Mouse (Mus musculus): Measurements from ENCODE around the gene Zbtb16. TPM values are rescaled to one million over a fixed set of nuclear protein-coding genes. Genes with fewer than 3 reads are reported as not detected.

The Zbtb16 gene
- polyA plus RNA-seq, 1 experiment from 2014 or later: 5.3 TPM

DNA sequence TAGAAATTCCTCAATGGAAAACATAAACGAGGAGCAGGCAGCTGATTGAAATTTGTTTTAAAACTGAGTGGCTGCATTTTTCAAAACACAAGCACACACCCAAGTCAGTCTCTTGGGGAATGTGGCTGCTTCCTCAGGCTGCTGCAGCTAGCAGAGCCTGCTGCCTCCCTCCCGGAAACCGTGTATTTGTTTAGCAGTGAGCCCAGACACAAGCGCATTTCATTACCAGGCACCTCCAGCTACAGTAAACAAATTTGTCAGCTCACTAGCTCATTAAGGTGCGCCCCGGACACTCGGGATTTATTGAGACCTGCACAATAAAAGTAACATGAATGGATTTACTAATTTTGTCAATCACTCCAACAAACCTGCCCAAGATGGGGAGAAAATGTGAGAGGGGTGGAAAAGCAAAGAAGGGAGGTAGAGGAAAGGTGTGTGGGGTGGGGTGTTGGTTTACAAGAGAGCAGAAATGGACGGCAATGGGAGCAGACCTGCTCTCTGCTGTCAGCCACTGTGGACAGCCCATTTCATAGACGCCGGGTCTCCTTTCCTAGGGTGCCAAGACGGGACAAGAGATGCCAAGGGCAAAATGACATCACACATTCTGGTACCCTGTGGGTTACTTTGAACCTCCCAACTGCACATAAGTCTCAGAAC is 161.5 kb downstream of the Zbtb16 start:
- DNase-seq (ENCODE audit: low spot score): peak; percentile 39
- no peaks in the 10 kb centered on the region for H3K9me3 ChIP-seq (ENCODE audit: control insufficient read depth, low read length)
- 10% methylated on average over 11 of the region's 11 CpGs for WGBS
- H3K27ac ChIP-seq: peak overlapping the region; percentile 33; the same call in 1 of the 2 replicates
- no peak overlapping the region for H3K9ac ChIP-seq
- peaks cover 63% of the 10 kb centered on the region for H3K4me1 ChIP-seq (replicated peaks; ENCODE audit: control insufficient read depth, insufficient read depth, low read length)
- no peaks in the 10 kb centered on the region for H3K36me3 ChIP-seq (replicated peaks; ENCODE audit: control insufficient read depth, insufficient read depth)
- no peak for ATAC-seq (ENCODE audit: low FRiP score)
- no peak overlapping the region for H3K4me3 ChIP-seq (replicated peaks; ENCODE audit: low read length)
- H3K4me2 ChIP-seq (replicated peaks): no peak overlapping the region
- no peaks in the 10 kb centered on the region for H3K27me3 ChIP-seq (ENCODE audit: control insufficient read depth, insufficient read depth, low read length)

DNA sequence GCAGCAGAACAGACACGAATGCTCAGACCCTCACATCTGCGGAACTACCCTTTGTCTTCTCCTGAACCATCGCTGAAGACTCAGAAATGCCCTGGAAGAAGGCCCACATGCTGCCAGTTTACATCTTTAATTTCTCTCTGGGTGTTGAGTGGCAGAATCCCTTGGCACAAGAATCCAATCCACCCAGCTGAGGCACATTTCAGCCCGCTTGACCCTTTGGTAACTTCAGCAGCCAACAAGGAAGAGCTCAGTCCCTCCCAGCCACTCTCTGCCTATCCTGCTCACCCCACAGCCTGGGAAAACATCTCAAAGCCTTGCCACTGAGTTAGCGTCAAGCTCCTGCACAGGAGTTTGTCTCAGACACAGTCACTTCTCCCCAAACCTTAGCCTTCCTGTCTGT is 162.2 kb downstream of the Zbtb16 start:
- peak overlapping the region; percentile 9; the same call in 1 of the 2 replicates for H3K9ac ChIP-seq
- H3K4me1 ChIP-seq (replicated peaks; ENCODE audit: control insufficient read depth, insufficient read depth, low read length): peaks cover 56% of the 10 kb centered on the region
- H3K27ac ChIP-seq: peak overlapping the region; percentile 33
- WGBS: 26% methylated on average over 5 of the region's 5 CpGs
- H3K27me3 ChIP-seq (ENCODE audit: control insufficient read depth, insufficient read depth, low read length): no peaks in the 10 kb centered on the region
- no peak overlapping the region for H3K4me3 ChIP-seq (replicated peaks; ENCODE audit: low read length)
- H3K4me2 ChIP-seq (replicated peaks): no peak overlapping the region
- no peaks in the 10 kb centered on the region for H3K36me3 ChIP-seq (replicated peaks; ENCODE audit: control insufficient read depth, insufficient read depth)
- H3K9me3 ChIP-seq (ENCODE audit: control insufficient read depth, low read length): no peaks in the 10 kb centered on the region
- ATAC-seq (ENCODE audit: low FRiP score) (no peak), DNase-seq (ENCODE audit: low spot score) (no peak)

DNA sequence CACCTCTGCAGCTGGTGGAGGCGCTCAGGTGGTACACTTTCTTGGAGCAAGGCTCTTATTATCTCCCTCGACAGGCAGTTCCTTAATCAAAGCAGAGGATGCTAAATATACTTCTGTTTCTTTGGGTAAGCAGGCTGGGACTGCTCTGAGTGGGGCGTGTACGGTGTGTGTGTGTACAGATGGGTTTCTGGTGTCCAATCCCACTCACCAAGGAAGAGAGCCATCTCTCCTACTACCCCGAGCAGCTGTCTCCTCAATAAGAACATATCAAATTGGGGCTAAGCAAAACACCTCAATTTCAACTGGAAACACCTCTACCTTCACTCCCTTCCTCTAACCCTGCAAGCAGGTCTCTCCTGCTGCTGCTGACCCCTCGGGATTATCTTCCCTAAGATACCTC is 162.8 kb downstream of the Zbtb16 start:
- Histone ChIP-seq H3K9me3 (ENCODE audit: control insufficient read depth, low read length) (no peaks in the 10 kb centered on the region), H3K4me3 (replicated peaks; ENCODE audit: low read length) (no peak overlapping the region), H3K9ac (no peak overlapping the region), H3K4me2 (replicated peaks) (no peak overlapping the region), H3K36me3 (replicated peaks; ENCODE audit: control insufficient read depth, insufficient read depth) (no peaks in the 10 kb centered on the region), H3K27me3 (ENCODE audit: control insufficient read depth, insufficient read depth, low read length) (no peaks in the 10 kb centered on the region), H3K27ac (peak overlapping the region; percentile 33; the same call in 1 of the 2 replicates), H3K4me1 (replicated peaks; ENCODE audit: control insufficient read depth, insufficient read depth, low read length) (peaks cover 50% of the 10 kb centered on the region)
- WGBS: 66% methylated on average over 6 of the region's 6 CpGs
- DNase-seq (ENCODE audit: low spot score) (no peak), ATAC-seq (ENCODE audit: low FRiP score) (no peak)

DNA sequence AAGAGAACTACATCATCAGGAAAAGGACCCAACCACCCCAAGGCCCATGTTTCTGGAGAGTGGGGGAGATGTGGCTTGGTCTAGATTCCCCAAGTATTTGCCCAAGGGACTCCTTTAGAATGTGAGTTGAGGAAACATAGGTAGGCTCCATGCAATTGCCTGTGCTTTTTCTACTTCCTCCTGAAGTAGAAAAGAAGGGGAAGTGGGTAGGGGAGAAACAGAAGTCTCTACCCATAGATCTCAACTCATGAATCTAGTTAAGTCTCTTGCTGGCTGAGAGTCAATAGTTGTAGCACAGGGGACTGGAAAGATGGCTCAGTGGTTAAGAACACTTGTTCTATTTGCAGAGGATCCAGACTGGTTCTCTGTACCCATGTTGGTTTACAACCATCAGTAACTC is 164.2 kb downstream of the Zbtb16 start:
- Histone ChIP-seq H3K4me2 (replicated peaks) (no peak overlapping the region), H3K27me3 (ENCODE audit: control insufficient read depth, insufficient read depth, low read length) (no peaks in the 10 kb centered on the region)
- DNase-seq (ENCODE audit: low spot score): no peak

DNA sequence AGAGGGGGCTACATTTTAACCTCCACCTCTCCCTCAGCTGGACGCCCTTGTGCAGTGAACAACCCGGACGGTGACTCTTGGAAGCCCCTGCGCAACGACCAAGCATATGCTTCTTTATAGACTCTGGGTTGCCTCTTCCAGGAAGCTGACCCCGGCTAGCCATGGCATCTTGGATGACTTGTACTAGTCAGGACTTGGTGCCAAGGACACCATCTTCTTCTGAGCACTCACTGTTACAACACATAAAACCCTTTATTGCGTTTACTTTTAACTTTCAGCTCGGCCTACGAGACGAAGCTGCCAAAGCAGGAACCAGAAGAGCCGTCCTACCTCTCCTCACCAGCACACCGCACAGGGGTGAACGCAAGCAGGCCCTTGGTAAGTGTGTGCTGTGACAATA is 165.9 kb downstream of the Zbtb16 start:
- Histone ChIP-seq H3K9ac (no peak overlapping the region), H3K27me3 (ENCODE audit: control insufficient read depth, insufficient read depth, low read length) (no peaks in the 10 kb centered on the region), H3K4me1 (replicated peaks; ENCODE audit: control insufficient read depth, insufficient read depth, low read length) (peaks cover 26% of the 10 kb centered on the region), H3K9me3 (ENCODE audit: control insufficient read depth, low read length) (no peaks in the 10 kb centered on the region), H3K4me2 (replicated peaks) (no peak overlapping the region), H3K27ac (no peak overlapping the region; the same call in 1 of the 2 replicates), H3K4me3 (replicated peaks; ENCODE audit: low read length) (no peak overlapping the region), H3K36me3 (replicated peaks; ENCODE audit: control insufficient read depth, insufficient read depth) (no peaks in the 10 kb centered on the region)
- ATAC-seq (ENCODE audit: low FRiP score): no peak
- DNase-seq (ENCODE audit: low spot score): no peak
- WGBS: 87% methylated on average over 13 of the region's 13 CpGs

More for the DNA sequence above, 164.2 kb downstream of the Zbtb16 start:
- Histone ChIP-seq H3K9me3 (ENCODE audit: control insufficient read depth, low read length) (no peaks in the 10 kb centered on the region), H3K4me3 (replicated peaks; ENCODE audit: low read length) (no peak overlapping the region), H3K4me1 (replicated peaks; ENCODE audit: control insufficient read depth, insufficient read depth, low read length) (peaks cover 36% of the 10 kb centered on the region), H3K9ac (no peak overlapping the region), H3K27ac (no peak overlapping the region), H3K36me3 (replicated peaks; ENCODE audit: control insufficient read depth, insufficient read depth) (no peaks in the 10 kb centered on the region)
- no peak for ATAC-seq (ENCODE audit: low FRiP score)

DNA sequence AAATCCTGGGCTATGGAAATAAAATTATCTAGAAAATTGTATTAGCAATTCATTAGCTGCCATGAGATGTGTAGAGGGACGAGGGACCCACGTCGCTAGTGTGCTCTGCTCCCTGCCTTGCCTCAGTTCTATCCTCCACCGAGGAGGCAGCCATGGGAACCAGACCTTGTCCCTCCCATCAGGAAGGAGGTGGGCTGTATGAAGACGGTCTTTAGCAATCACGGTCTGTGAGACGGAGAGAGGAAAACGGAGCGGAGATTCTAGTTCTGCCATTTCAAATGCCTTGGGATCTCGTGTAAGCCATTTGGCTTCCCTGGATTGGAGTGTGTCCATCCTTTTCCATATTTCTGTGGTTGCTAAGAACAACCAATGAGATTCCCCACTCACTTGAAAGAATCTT is 166.3 kb downstream of the Zbtb16 start:
- WGBS: 50% methylated on average over 10 of the region's 10 CpGs
- DNase-seq (ENCODE audit: low spot score) (no peak), ATAC-seq (ENCODE audit: low FRiP score) (no peak)
- Histone ChIP-seq H3K4me2 (replicated peaks) (no peak overlapping the region), H3K27me3 (ENCODE audit: control insufficient read depth, insufficient read depth, low read length) (no peaks in the 10 kb centered on the region), H3K4me1 (replicated peaks; ENCODE audit: control insufficient read depth, insufficient read depth, low read length) (peaks cover 22% of the 10 kb centered on the region), H3K27ac (no peak overlapping the region; the same call in 1 of the 2 replicates), H3K4me3 (replicated peaks; ENCODE audit: low read length) (no peak overlapping the region), H3K9me3 (ENCODE audit: control insufficient read depth, low read length) (no peaks in the 10 kb centered on the region), H3K9ac (no peak overlapping the region), H3K36me3 (replicated peaks; ENCODE audit: control insufficient read depth, insufficient read depth) (no peaks in the 10 kb centered on the region)

DNA sequence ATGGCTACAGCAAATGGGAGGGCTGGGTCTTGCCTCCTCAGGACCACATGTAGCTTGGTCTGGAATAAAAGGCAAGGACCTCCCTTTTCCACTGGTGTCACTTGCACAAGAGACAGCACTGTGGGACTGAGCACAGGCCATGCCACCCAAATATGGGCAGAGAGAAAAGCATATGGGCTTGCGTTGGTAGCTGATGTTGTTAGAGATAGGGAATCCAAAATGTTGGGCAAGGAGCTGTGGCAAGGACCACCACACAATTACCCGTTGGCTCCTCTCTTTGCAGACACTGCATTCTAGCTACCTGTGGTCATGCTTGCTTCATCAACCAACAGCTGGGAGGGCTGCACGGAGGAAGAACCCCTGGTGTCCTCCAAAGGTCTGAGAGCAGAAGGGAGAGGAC is 169.3 kb downstream of the Zbtb16 start:
- H3K27ac ChIP-seq: no peak overlapping the region
- H3K36me3 ChIP-seq (replicated peaks; ENCODE audit: control insufficient read depth, insufficient read depth): no peaks in the 10 kb centered on the region
- no peak overlapping the region for H3K4me3 ChIP-seq (replicated peaks; ENCODE audit: low read length)
- 93% methylated on average over 3 of the region's 3 CpGs for WGBS
- no peak for DNase-seq (ENCODE audit: low spot score)
- no peak overlapping the region for H3K4me2 ChIP-seq (replicated peaks)
- H3K4me1 ChIP-seq (replicated peaks; ENCODE audit: control insufficient read depth, insufficient read depth, low read length): peaks cover 25% of the 10 kb centered on the region
- H3K9me3 ChIP-seq (ENCODE audit: control insufficient read depth, low read length): no peaks in the 10 kb centered on the region
- no peak for ATAC-seq (ENCODE audit: low FRiP score)
- H3K27me3 ChIP-seq (ENCODE audit: control insufficient read depth, insufficient read depth, low read length): no peaks in the 10 kb centered on the region
- no peak overlapping the region for H3K9ac ChIP-seq

DNA sequence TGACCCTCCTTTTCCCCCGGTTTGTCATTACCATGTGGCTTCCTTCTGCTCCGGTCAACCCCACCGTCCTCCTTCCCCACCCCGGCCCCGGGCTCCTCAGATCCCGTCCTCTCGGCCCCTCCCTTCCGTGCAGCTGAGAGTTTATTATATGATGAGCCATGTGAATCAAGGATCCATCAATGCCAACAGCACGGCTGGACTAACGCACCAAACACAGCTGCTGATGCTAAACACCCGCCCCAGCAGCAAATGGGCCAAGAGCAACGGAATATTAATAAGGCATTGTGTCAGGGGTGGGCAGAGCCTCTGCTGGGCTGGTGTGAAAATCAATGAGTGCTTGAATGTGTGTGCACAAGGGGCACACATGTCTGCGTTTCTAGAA is 173.0 kb downstream of the Zbtb16 start:
- Histone ChIP-seq H3K27ac (peak overlapping the region; percentile 58), H3K36me3 (replicated peaks; ENCODE audit: control insufficient read depth, insufficient read depth) (no peaks in the 10 kb centered on the region), H3K4me3 (replicated peaks; ENCODE audit: low read length) (no peak overlapping the region), H3K9me3 (ENCODE audit: control insufficient read depth, low read length) (no peaks in the 10 kb centered on the region), H3K27me3 (ENCODE audit: control insufficient read depth, insufficient read depth, low read length) (no peaks in the 10 kb centered on the region), H3K9ac (peak overlapping the region; percentile 13; the same call in 1 of the 2 replicates), H3K4me2 (replicated peaks) (peak overlapping the region; percentile 37), H3K4me1 (replicated peaks; ENCODE audit: control insufficient read depth, insufficient read depth, low read length) (peaks cover 26% of the 10 kb centered on the region)
- 12% methylated on average over 13 of the region's 13 CpGs for WGBS
- ATAC-seq (ENCODE audit: low FRiP score) (peak; percentile 41), DNase-seq (ENCODE audit: low spot score) (no peak)

DNA sequence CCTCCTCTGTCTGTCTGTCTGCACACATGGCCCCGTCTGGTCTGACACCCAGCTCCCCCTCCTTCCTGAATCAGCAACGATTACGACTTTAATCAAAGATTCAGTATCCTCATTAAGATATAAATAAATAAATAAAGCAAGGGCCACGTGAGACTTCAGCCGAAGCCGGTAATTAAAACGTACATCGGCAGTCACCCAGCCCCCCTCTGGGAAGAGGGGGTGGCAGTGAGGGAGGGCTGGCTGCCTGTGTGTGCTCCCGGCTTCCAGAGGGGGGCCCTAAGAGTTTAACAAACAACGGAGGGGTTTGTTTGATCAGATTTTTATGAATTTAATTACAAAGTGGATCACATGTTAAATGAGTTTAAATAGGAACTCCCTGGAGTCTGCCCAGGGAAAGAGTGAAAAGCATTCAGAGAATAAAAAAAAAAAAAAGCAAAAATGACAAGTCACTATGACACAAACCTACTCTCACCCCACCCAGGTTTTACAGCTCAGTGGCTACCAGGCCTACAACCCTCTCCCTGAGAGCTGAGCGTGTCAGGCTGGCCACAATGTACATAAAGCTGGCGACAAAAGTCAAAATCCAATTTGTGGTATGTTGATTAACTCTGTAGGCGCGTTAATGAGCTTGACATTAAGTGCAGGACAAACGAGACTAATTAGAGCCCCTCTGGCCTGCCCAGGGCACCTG is 173.5 kb downstream of the Zbtb16 start:
- Histone ChIP-seq H3K4me2 (replicated peaks) (peak overlapping the region; percentile 37), H3K4me1 (replicated peaks; ENCODE audit: control insufficient read depth, insufficient read depth, low read length) (peaks cover 26% of the 10 kb centered on the region), H3K36me3 (replicated peaks; ENCODE audit: control insufficient read depth, insufficient read depth) (no peaks in the 10 kb centered on the region), H3K9me3 (ENCODE audit: control insufficient read depth, low read length) (no peaks in the 10 kb centered on the region), H3K4me3 (replicated peaks; ENCODE audit: low read length) (no peak overlapping the region), H3K27ac (peak overlapping the region; percentile 58), H3K27me3 (ENCODE audit: control insufficient read depth, insufficient read depth, low read length) (no peaks in the 10 kb centered on the region), H3K9ac (peak overlapping the region; percentile 13; the same call in 1 of the 2 replicates)
- DNase-seq (ENCODE audit: low spot score) (peak; percentile 53), ATAC-seq (ENCODE audit: low FRiP score) (peak; percentile 58; the same call in 1 of the 2 replicates)
- 14% methylated on average over 15 of the region's 15 CpGs for WGBS
